Mouse (Mus musculus): ENCODE data around the gene Fam49a. TPM values are rescaled to one million over a fixed set of nuclear protein-coding genes. Genes with fewer than 3 reads are reported as not detected.
"Not testable (repeated sequence)": the region's sequence is repeated elsewhere in the genome, so short reads cannot be mapped to it uniquely, and the experiment has no call there.

Fam49a gene
- polyA plus RNA-seq, 1 experiment from 2014 or later = 11.7 TPM

DNA sequence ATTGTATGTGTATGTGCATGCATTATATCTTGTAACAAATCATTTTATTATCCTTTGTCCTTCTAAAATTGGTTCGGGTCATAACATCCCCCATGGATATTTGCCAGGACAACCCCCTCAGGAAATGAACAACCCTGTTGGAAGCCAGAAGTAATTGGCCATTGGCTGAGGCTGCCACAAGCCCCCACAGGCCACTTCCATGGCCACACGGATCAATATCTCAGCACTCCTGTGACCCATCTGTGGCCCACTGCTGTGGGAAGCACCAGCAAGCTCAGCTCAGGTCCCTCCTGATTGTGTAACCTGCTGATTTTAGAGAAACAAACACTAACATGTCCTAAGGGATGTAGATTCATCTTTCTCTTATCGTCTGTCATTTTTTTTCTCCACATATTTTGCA is 22.4 kb upstream of the Fam49a start:
- no peaks in the 10 kb centered on the region for H3K9me3 ChIP-seq
- H3K27me3 ChIP-seq = no peaks in the 10 kb centered on the region
- H3K27ac ChIP-seq = no peak overlapping the region
- no peaks in the 10 kb centered on the region for H3K36me3 ChIP-seq
- ATAC-seq (ENCODE audit: insufficient number of reproducible peaks, insufficient read depth, low FRiP score, low TSS enrichment, low read depth) = no peak
- no peak overlapping the region for H3K4me2 ChIP-seq
- no peaks in the 10 kb centered on the region for H3K4me1 ChIP-seq
- WGBS = 60% methylated on average over 3 of the region's 3 CpGs
- no peak overlapping the region for H3K4me3 ChIP-seq
- H3K9ac ChIP-seq = no peak overlapping the region

- WGBS = 83% methylated on average over 3 of the region's 3 CpGs
- Histone ChIP-seq H3K27ac (no peak overlapping the region), H3K4me2 (no peak overlapping the region), H3K9ac (no peak overlapping the region), H3K4me1 (no peaks in the 10 kb centered on the region), H3K9me3 (no peaks in the 10 kb centered on the region), H3K27me3 (no peaks in the 10 kb centered on the region), H3K4me3 (no peak overlapping the region), H3K36me3 (no peaks in the 10 kb centered on the region)
- no peak for ATAC-seq (ENCODE audit: insufficient number of reproducible peaks, insufficient read depth, low FRiP score, low TSS enrichment, low read depth)
These were observed 18.8 kb upstream of the Fam49a start for GRCm38 (mm10) chr12:12243148-12243547.

- not testable (repeated sequence) for H3K36me3 ChIP-seq; ATAC-seq (ENCODE audit: insufficient number of reproducible peaks, insufficient read depth, low FRiP score, low TSS enrichment, low read depth); H3K4me3 ChIP-seq; H3K4me2 ChIP-seq; H3K27me3 ChIP-seq; H3K27ac ChIP-seq; H3K4me1 ChIP-seq; H3K9me3 ChIP-seq; H3K9ac ChIP-seq
- WGBS = 87% methylated on average over 4 of the region's 4 CpGs
These were observed 14.9 kb upstream of the Fam49a start for GRCm38 (mm10) chr12:12247023-12247422.

- no peak overlapping the region for H3K4me2 ChIP-seq
- no peak overlapping the region for H3K9ac ChIP-seq
- 36% methylated on average over 2 of the region's 2 CpGs for WGBS
- no peak for ATAC-seq (ENCODE audit: insufficient number of reproducible peaks, insufficient read depth, low FRiP score, low TSS enrichment, low read depth)
- no peaks in the 10 kb centered on the region for H3K4me1 ChIP-seq
- no peaks in the 10 kb centered on the region for H3K9me3 ChIP-seq
- H3K27me3 ChIP-seq = no peaks in the 10 kb centered on the region
- no peaks in the 10 kb centered on the region for H3K36me3 ChIP-seq
- no peak overlapping the region for H3K27ac ChIP-seq
- H3K4me3 ChIP-seq = no peak overlapping the region
These were observed 12.4 kb upstream of the Fam49a start for GRCm38 (mm10) chr12:12249521-12249920.

- Histone ChIP-seq H3K4me3 (no peak overlapping the region), H3K36me3 (no peaks in the 10 kb centered on the region), H3K4me1 (no peaks in the 10 kb centered on the region), H3K27ac (no peak overlapping the region), H3K9ac (no peak overlapping the region), H3K9me3 (no peaks in the 10 kb centered on the region), H3K27me3 (no peaks in the 10 kb centered on the region), H3K4me2 (no peak overlapping the region)
- 57% methylated on average over 5 of the region's 5 CpGs for WGBS
- ATAC-seq (ENCODE audit: insufficient number of reproducible peaks, insufficient read depth, low FRiP score, low TSS enrichment, low read depth) = no peak
These were observed 8.4 kb upstream of the Fam49a start for GRCm38 (mm10) chr12:12253526-12253925.

DNA sequence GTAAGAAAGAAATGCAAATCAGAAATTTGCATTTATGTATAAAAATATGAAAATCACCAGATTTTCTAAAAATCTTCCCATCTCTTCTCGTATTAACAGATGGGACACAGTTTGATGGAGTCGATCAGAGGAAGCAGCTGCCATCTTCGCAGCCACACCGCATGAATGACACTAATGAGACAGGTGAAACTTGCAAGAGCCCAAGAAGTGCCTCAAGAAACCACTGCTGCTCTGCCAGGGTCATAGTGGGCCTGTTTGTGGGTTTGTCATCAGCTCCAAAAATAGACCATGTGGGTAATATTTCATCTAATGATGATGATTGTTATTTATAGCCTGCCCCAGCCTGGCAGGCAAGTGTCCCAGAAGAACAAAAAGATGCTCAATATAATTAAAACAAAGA is 7.8 kb upstream of the Fam49a start:
- Histone ChIP-seq H3K9me3 (no peaks in the 10 kb centered on the region), H3K4me1 (no peaks in the 10 kb centered on the region), H3K4me2 (no peak overlapping the region), H3K9ac (no peak overlapping the region), H3K27ac (no peak overlapping the region), H3K27me3 (no peaks in the 10 kb centered on the region), H3K4me3 (no peak overlapping the region), H3K36me3 (no peaks in the 10 kb centered on the region)
- ATAC-seq (ENCODE audit: insufficient number of reproducible peaks, insufficient read depth, low FRiP score, low TSS enrichment, low read depth) = no peak
- 87% methylated on average over 4 of the region's 4 CpGs for WGBS

- Histone ChIP-seq H3K4me2 (peak overlapping the region; percentile 85), H3K4me1 (peaks cover 18% of the 10 kb centered on the region), H3K9me3 (no peaks in the 10 kb centered on the region), H3K9ac (peak overlapping the region; percentile 86), H3K4me3 (peak overlapping the region; percentile 68), H3K27me3 (no peaks in the 10 kb centered on the region), H3K27ac (peak overlapping the region; percentile 33), H3K36me3 (no peaks in the 10 kb centered on the region)
- no peak for ATAC-seq (ENCODE audit: insufficient number of reproducible peaks, insufficient read depth, low FRiP score, low TSS enrichment, low read depth)
- WGBS = 59% methylated on average over 9 of the region's 9 CpGs
These were observed 669 bp upstream of the Fam49a start for GRCm38 (mm10) chr12:12260979-12261960.

DNA sequence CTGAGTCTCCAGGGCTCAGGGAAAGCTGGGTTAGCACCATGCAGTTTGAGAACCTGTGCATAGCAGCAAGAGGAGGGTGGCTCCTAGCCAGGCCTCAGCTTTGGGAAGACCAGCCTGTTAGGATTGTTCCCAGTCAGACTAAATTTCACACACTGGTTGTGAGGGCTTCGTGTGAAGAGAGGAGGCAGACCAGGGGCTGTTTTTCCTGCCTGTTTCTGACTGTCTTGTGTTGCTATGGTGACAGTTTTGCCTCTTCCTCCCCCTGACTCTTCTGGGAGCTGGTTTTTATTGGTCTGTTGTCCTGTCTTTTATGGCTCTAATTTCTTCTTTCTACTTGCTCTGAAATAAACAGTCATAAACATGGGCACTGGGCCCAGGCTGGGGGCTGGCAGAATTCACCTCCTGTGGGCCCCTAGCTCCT is 1.4 kb downstream of the Fam49a start:
- H3K36me3 ChIP-seq = no peaks in the 10 kb centered on the region
- ATAC-seq (ENCODE audit: insufficient number of reproducible peaks, insufficient read depth, low FRiP score, low TSS enrichment, low read depth) = no peak
- peak overlapping the region; percentile 68 for H3K4me3 ChIP-seq
- H3K4me1 ChIP-seq = peaks cover 18% of the 10 kb centered on the region
- H3K27me3 ChIP-seq = no peaks in the 10 kb centered on the region
- 13% methylated on average over 1 of the region's 1 CpGs for WGBS
- no peaks in the 10 kb centered on the region for H3K9me3 ChIP-seq
- H3K4me2 ChIP-seq = peak overlapping the region; percentile 85
- H3K9ac ChIP-seq = peak overlapping the region; percentile 86; the same call in 1 of the 2 replicates
- no peak overlapping the region for H3K27ac ChIP-seq

- peaks cover 18% of the 10 kb centered on the region for H3K4me1 ChIP-seq
- H3K27me3 ChIP-seq = no peaks in the 10 kb centered on the region
- H3K27ac ChIP-seq = no peak overlapping the region
- 82% methylated on average over 5 of the region's 5 CpGs for WGBS
- no peak overlapping the region for H3K9ac ChIP-seq
- no peaks in the 10 kb centered on the region for H3K36me3 ChIP-seq
- H3K9me3 ChIP-seq = no peaks in the 10 kb centered on the region
- ATAC-seq (ENCODE audit: insufficient number of reproducible peaks, insufficient read depth, low FRiP score, low TSS enrichment, low read depth) = no peak
- H3K4me3 ChIP-seq = no peak overlapping the region
- peak overlapping the region; percentile 85; the same call in 1 of the 2 replicates for H3K4me2 ChIP-seq
These were observed 2.2 kb downstream of the Fam49a start for GRCm38 (mm10) chr12:12264151-12264550.

GRCm38 (mm10) chr12:12266552-12266951 is 4.6 kb downstream of the Fam49a start:
- Histone ChIP-seq H3K27me3 (no peaks in the 10 kb centered on the region), H3K27ac (no peak overlapping the region), H3K4me3 (no peak overlapping the region), H3K36me3 (no peaks in the 10 kb centered on the region), H3K4me1 (peaks cover 18% of the 10 kb centered on the region), H3K9me3 (no peaks in the 10 kb centered on the region), H3K4me2 (no peak overlapping the region), H3K9ac (no peak overlapping the region)
- WGBS = 63% methylated on average over 1 of the region's 1 CpGs
- no peak for ATAC-seq (ENCODE audit: insufficient number of reproducible peaks, insufficient read depth, low FRiP score, low TSS enrichment, low read depth)

DNA sequence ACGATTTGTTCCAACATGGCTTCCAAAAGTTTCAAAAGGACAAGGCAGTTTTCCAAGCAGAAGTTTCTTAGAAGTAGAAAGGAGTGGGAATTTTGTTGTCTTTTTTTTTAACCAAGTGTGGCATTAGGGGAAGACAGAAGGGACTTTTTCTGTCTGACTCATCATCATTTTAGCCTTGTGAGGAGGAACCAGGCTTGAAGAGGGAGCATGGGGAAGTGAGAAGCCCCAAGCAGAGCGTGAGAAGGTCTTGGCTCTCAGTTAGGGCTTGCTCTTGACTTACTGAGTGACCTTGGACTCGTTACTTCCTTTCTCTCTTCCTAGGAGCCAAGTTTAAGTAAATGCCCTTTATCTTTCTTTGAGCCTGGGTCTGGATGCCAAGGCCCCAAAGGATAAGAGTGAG is 8.6 kb downstream of the Fam49a start:
- Histone ChIP-seq H3K4me1 (peaks cover 11% of the 10 kb centered on the region), H3K27me3 (no peaks in the 10 kb centered on the region), H3K9me3 (no peaks in the 10 kb centered on the region), H3K9ac (no peak overlapping the region), H3K27ac (no peak overlapping the region), H3K4me2 (no peak overlapping the region), H3K4me3 (no peak overlapping the region), H3K36me3 (no peaks in the 10 kb centered on the region)
- ATAC-seq (ENCODE audit: insufficient number of reproducible peaks, insufficient read depth, low FRiP score, low TSS enrichment, low read depth) = no peak
- 83% methylated on average over 3 of the region's 3 CpGs for WGBS

- no peaks in the 10 kb centered on the region for H3K27me3 ChIP-seq
- ATAC-seq (ENCODE audit: insufficient number of reproducible peaks, insufficient read depth, low FRiP score, low TSS enrichment, low read depth) = no peak
- no peaks in the 10 kb centered on the region for H3K9me3 ChIP-seq
- no peaks in the 10 kb centered on the region for H3K36me3 ChIP-seq
- H3K4me3 ChIP-seq = no peak overlapping the region
- peak overlapping the region; percentile 44; the same call in 1 of the 2 replicates for H3K27ac ChIP-seq
- H3K9ac ChIP-seq = no peak overlapping the region
- H3K4me2 ChIP-seq = peak overlapping the region; percentile 36
- 17% methylated on average over 6 of the region's 6 CpGs for WGBS
- peaks cover 14% of the 10 kb centered on the region for H3K4me1 ChIP-seq
These were observed 12.2 kb downstream of the Fam49a start for GRCm38 (mm10) chr12:12274115-12274514.
